Mouse (Mus musculus) embryonic fibroblast, embryonic 13.5 days (primary cell): ENCODE results near the gene Zfhx2.

Source experiments
- CTCF ChIP-seq: IDR thresholded peaks from 2 replicates; pipeline ENCODE4 v1.5.1; 2011; ENCODE audit warnings: mild to moderate bottlenecking, control low read depth, low read length, moderate library complexity, borderline replicate concordance; ENCODE audit not compliant: insufficient read depth
- POLR2A ChIP-seq: IDR thresholded peaks from 2 replicates; pipeline ENCODE4 v1.6.1; 2011; ENCODE audit warnings: low read depth, mild to moderate bottlenecking, control low read depth, low read length, moderate library complexity

DNA sequence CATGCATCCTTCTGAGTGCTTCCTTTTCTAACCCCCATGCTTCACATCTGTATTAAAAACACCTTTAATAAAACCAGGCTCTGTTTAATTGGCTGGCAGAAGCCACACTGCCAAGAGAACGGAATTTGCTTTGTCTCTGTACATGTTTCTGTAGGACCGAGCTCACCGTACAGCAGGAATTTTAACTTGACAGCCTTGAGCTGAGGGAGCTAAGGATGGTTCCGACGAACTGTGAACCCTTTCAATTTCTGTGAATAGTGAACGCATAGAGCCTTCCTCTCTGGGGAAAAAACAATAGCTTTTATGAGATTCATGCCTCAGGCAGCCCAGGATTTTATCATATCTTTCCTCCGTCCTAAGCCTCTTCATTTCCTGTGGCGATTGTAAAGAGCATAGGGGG is 30.2 kb upstream of the Zfhx2 start:
- no peak for TF ChIP-seq CTCF
- TF ChIP-seq POLR2A, result no peak
